Mouse (Mus musculus): ENCODE measurements around the gene Cbr3. TPM values are rescaled to one million over a fixed set of nuclear protein-coding genes. Genes with fewer than 3 reads are reported as not detected.

Cbr3 gene
- total and polyA plus RNA-seq, 2 experiments: 0.72 to 0.92 TPM

DNA sequence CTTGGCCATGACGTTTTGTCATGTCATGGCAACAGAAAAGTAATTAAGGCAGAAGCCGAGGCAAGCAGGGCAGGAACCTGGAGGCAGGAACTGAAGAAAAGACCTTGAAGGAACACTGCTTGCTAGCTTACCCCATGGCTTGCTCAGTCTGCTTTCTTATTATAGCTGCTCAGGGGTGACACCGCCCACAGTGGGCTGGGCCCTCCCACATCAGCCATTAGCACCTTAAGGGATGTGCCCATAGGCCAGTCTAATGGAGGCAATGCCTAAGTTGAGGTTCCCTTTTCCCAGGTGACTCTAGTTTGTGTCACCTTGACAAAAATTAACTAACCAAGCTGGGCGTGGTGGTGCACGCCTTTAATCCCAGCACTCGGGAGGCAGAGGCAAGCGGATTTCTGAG is 24.1 kb downstream of the Cbr3 start:
- no peak overlapping the region for H3K9ac ChIP-seq (ENCODE audit: low read depth, low read length)
- no peak overlapping the region for H3K27ac ChIP-seq (replicated peaks; ENCODE audit: insufficient read depth, low read depth, low read length)
- TF ChIP-seq CTCF (IDR thresholded peaks at IDR 0.05; ENCODE audit: low read depth, low read length) (no peak), POLR2A (IDR thresholded peaks at IDR 0.05; ENCODE audit: extremely low read depth, insufficient read depth, low read length) (no peak)
- H3K36me3 ChIP-seq (ENCODE audit: control insufficient read depth, insufficient read depth, low read length): no peaks in the 10 kb centered on the region
- peaks cover 2% of the 10 kb centered on the region; the same call in 1 of the 2 replicates for H3K79me2 ChIP-seq (ENCODE audit: control insufficient read depth, insufficient read depth, low read length)
- H3K4me3 ChIP-seq (ENCODE audit: insufficient read depth, low read depth, low read length): no peak overlapping the region
- H3K4me1 ChIP-seq (ENCODE audit: control insufficient read depth, insufficient read depth, low read length): no peaks in the 10 kb centered on the region; the same call in 1 of the 2 replicates
- WGBS: 86% methylated on average over 7 of the region's 7 CpGs
- H3K27me3 ChIP-seq (ENCODE audit: control insufficient read depth, insufficient read depth, low read length): no peaks in the 10 kb centered on the region
- DNase-seq (ENCODE audit: extremely low read depth, low read depth, low spot score): no peak

DNA sequence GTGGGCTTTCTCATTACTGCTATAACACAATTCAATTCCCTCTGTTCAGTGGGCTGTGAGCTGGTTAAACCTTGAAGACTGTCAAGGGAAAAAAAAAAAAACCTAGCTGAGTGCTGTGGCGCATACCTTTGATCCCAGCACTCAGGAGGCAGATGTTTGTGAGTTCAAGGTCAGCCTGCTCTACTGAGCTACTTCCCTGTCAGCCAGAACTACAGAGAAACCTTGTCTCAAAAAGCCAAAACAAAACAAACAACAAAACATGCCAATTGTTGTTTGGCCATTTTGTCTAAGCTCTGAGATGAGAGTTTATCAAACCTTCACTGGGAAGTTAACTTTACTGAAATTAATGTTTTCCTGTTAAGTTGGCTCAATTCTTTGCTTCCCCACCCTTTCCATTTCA is 26.2 kb downstream of the Cbr3 start:
- DNase-seq (ENCODE audit: extremely low read depth, low read depth, low spot score): peak; percentile 54
- no peak overlapping the region for H3K27ac ChIP-seq (replicated peaks; ENCODE audit: insufficient read depth, low read depth, low read length)
- 41% methylated on average over 1 of the region's 1 CpGs for WGBS
- no peak overlapping the region for H3K4me3 ChIP-seq (ENCODE audit: insufficient read depth, low read depth, low read length)
- H3K36me3 ChIP-seq (ENCODE audit: control insufficient read depth, insufficient read depth, low read length): no peaks in the 10 kb centered on the region
- peaks cover 6% of the 10 kb centered on the region for H3K4me1 ChIP-seq (ENCODE audit: control insufficient read depth, insufficient read depth, low read length)
- peaks cover 13% of the 10 kb centered on the region; the same call in 1 of the 2 replicates for H3K79me2 ChIP-seq (ENCODE audit: control insufficient read depth, insufficient read depth, low read length)
- TF ChIP-seq CTCF (IDR thresholded peaks at IDR 0.05; ENCODE audit: low read depth, low read length): no peak
- no peak for TF ChIP-seq POLR2A (IDR thresholded peaks at IDR 0.05; ENCODE audit: extremely low read depth, insufficient read depth, low read length)
- no peak overlapping the region for H3K9ac ChIP-seq (ENCODE audit: low read depth, low read length)
- H3K27me3 ChIP-seq (ENCODE audit: control insufficient read depth, insufficient read depth, low read length): no peaks in the 10 kb centered on the region

DNA sequence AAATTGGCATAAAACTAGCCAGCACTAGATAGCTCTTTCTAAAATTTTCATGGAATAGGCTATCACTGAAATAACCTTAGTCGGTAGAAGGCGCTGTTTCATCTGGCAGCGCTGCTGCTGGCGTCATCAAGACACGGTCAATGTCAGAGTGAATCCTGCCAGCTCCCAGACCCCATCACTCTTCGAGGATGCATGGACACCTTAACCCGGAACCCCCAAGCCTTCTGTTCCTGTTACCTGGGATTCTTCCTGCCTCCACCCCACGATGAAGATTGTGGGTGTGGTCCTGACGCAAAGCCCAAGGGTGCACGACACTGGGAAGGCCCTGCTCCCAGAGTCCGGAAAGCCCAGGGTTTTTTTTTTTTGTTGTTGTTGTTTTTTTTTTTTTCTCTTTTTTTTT is 27.9 kb downstream of the Cbr3 start:
- H3K79me2 ChIP-seq (ENCODE audit: control insufficient read depth, insufficient read depth, low read length): peaks cover 13% of the 10 kb centered on the region; the same call in 1 of the 2 replicates
- peak overlapping the region; percentile 72 for H3K27ac ChIP-seq (replicated peaks; ENCODE audit: insufficient read depth, low read depth, low read length)
- no peaks in the 10 kb centered on the region for H3K27me3 ChIP-seq (ENCODE audit: control insufficient read depth, insufficient read depth, low read length)
- H3K4me1 ChIP-seq (ENCODE audit: control insufficient read depth, insufficient read depth, low read length): peaks cover 17% of the 10 kb centered on the region
- DNase-seq (ENCODE audit: extremely low read depth, low read depth, low spot score): peak; percentile 77
- 0% methylated on average over 11 of the region's 11 CpGs for WGBS
- TF ChIP-seq CTCF (IDR thresholded peaks at IDR 0.05; ENCODE audit: low read depth, low read length) (peak; percentile 86), POLR2A (IDR thresholded peaks at IDR 0.05; ENCODE audit: extremely low read depth, insufficient read depth, low read length) (no peak)
- peak overlapping the region; percentile 58 for H3K4me3 ChIP-seq (ENCODE audit: insufficient read depth, low read depth, low read length)
- peak overlapping the region; percentile 46; the same call in 1 of the 2 replicates for H3K9ac ChIP-seq (ENCODE audit: low read depth, low read length)
- H3K36me3 ChIP-seq (ENCODE audit: control insufficient read depth, insufficient read depth, low read length): no peaks in the 10 kb centered on the region

DNA sequence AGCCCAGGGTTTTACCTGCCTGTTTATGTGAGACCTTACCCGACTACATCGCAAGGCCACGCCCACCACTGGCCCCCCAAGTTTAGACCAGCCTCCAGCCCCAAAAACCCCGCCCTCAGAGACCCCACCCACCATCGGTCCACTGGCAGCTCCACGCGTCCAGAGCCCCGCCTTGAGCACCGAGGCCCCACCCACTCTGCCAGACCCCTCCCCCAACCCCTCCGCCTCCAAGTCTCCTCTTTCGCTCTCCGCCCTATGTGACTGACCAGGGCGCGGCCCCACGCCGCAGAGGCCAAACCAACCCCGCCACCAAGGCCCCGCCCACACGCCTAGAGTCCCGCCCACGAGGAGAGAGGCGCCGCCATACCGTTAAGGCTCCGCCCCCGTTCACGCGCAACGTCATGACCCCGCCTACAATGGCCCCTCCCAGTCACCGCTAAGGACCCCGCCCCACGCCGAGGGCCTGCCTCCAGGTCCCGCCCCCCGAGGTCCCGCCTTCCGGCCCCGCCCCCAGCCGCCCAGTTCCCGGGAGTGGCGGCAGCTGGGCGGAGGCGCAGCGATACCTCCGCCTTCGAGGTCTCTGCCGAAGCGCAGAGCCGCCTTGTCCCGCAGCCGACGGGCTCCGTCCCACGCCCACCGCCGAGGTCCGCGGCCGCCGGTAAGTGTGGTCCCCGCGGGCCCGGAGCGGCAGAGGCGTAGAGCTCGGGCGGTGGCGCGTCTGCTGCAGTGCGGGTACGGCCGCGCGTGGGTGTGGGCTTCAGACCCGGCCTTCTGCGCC is 28.6 kb downstream of the Cbr3 start, which contains the start of gene Dop1b:
Dop1b (plus strand) TSS at position 494 of the 778 bp plus-strand sequence.
- under 1% methylated on average over 76 of the region's 77 CpGs for WGBS
- H3K36me3 ChIP-seq (ENCODE audit: control insufficient read depth, insufficient read depth, low read length): no peaks in the 10 kb centered on the region
- peaks cover 13% of the 10 kb centered on the region; the same call in 1 of the 2 replicates for H3K79me2 ChIP-seq (ENCODE audit: control insufficient read depth, insufficient read depth, low read length)
- no peaks in the 10 kb centered on the region for H3K27me3 ChIP-seq (ENCODE audit: control insufficient read depth, insufficient read depth, low read length)
- DNase-seq (ENCODE audit: extremely low read depth, low read depth, low spot score): peak; percentile 91
- peak within 1 kb of the TSS; percentile 81 for H3K4me3 ChIP-seq (ENCODE audit: insufficient read depth, low read depth, low read length)
- H3K9ac ChIP-seq (ENCODE audit: low read depth, low read length): peak within 1 kb of the TSS; percentile 95
- peak within 1 kb of the TSS; percentile 72 for H3K27ac ChIP-seq (replicated peaks; ENCODE audit: insufficient read depth, low read depth, low read length)
- peak; percentile 85 for TF ChIP-seq POLR2A (IDR thresholded peaks at IDR 0.05; ENCODE audit: extremely low read depth, insufficient read depth, low read length)
- no peak for TF ChIP-seq CTCF (IDR thresholded peaks at IDR 0.05; ENCODE audit: low read depth, low read length)
- peaks cover 23% of the 10 kb centered on the region for H3K4me1 ChIP-seq (ENCODE audit: control insufficient read depth, insufficient read depth, low read length)

DNA sequence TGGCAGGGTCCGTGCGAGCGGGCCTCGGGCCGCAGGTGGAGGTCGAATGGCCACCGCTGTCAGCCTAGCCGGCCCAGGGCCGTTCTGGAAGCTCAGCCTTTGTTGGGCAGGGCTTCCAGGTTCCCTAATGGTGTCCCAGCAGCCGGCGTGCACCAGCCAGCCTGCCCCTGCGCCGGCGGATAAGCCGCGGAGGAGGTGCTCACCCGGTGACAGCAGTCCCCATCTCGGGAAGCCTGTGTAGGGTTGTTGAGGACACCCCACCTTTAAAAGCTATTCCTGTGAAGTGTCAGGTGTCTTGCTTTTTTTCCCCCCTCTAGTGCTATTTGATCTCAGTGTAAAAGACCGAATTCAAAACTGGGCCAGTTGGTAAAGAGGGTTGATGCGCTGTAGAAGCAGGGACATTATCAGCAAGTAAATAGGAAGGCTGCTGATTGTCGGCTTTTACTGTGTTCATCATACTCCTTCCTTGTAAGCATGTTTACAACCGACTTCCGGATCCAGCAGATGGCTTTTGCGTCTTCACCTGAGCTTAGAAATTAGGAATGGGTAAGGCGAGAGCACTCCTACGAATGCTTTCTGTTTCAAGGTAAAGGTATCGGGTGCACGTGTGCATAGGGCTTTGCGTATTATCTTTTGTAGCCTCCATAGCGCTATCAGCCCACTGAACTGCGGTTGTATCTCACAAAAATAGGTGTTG is 29.3 kb downstream of the Cbr3 start:
- Histone ChIP-seq H3K9ac (ENCODE audit: low read depth, low read length) (peak overlapping the region; percentile 95), H3K27me3 (ENCODE audit: control insufficient read depth, insufficient read depth, low read length) (no peaks in the 10 kb centered on the region), H3K36me3 (ENCODE audit: control insufficient read depth, insufficient read depth, low read length) (no peaks in the 10 kb centered on the region), H3K79me2 (ENCODE audit: control insufficient read depth, insufficient read depth, low read length) (peaks cover 13% of the 10 kb centered on the region; the same call in 1 of the 2 replicates), H3K4me3 (ENCODE audit: insufficient read depth, low read depth, low read length) (peak overlapping the region; percentile 81), H3K4me1 (ENCODE audit: control insufficient read depth, insufficient read depth, low read length) (peaks cover 29% of the 10 kb centered on the region), H3K27ac (replicated peaks; ENCODE audit: insufficient read depth, low read depth, low read length) (peak overlapping the region; percentile 63)
- WGBS: 5% methylated on average over 31 of the region's 31 CpGs
- DNase-seq (ENCODE audit: extremely low read depth, low read depth, low spot score): peak; percentile 50
- TF ChIP-seq POLR2A (IDR thresholded peaks at IDR 0.05; ENCODE audit: extremely low read depth, insufficient read depth, low read length) (no peak), CTCF (IDR thresholded peaks at IDR 0.05; ENCODE audit: low read depth, low read length) (no peak)

Measured in liver, adult 2 months (tissue).